Mouse (Mus musculus): ENCODE results near the gene Klk10.

Gene Klk10

GRCm38 (mm10) chr7:43780746-43781145, at the start of gene Klk10:
TSS of gene Klk10 (plus strand) at chr7:43781035.
- no peak for DNase-seq (ENCODE audit: low spot score in 2 of 2)

- no peak for DNase-seq (ENCODE audit: low spot score in 2 of 2)
Measured at GRCm38 (mm10) chr7:43747788-43748187, 33.0 kb upstream of the Klk10 start.

DNA sequence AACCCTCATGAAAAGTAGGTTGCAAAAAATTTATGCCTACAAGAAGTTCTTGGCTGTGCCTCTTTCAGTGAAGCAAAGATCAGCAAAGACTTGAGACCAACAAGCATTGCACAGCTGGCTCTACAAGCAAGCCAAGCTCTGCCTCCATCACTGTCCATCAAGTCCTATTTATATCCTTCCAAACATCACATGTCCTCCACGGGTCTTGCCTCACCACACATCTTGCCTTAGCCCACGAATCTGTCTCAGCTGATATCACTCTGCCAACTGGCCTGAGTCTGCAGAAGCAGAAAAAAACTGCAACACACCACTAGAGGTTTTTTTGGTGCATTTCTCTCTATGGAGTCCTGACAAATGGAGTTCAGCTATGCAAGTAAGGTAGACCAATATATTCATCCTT, 28.0 kb upstream of the Klk10 start:
- DNase-seq (ENCODE audit: low spot score in 2 of 2) = no peak

- DNase-seq (ENCODE audit: low spot score in 2 of 2) = no peak
Measured at GRCm38 (mm10) chr7:43766484-43766883, 14.4 kb upstream of the Klk10 start.

DNA sequence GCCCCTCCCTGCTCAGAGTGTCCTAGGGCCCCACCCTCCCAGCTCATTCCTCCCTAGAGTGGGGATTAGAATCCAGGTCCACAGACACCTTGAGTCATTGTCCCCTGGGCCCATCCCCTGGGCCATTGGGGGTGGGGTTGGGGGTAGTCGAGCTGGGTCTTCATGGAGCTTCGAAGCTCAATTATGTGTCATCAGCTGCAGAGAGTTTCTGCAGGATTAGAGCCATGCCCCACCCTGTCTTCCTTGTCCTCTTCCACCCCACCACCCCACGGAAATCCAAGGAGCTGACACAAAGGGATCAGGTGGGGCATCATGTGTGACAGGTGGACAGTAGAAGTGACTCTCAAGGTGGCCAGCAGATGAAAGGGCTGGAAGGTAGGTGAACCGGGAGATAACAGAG, 12.2 kb upstream of the Klk10 start, which contains the start of gene Klk12:
Gene Klk12, plus strand, starts transcription at position 301 of the 400 bp plus-strand sequence.
- DNase-seq (ENCODE audit: low spot score in 2 of 2) = no peak

DNA sequence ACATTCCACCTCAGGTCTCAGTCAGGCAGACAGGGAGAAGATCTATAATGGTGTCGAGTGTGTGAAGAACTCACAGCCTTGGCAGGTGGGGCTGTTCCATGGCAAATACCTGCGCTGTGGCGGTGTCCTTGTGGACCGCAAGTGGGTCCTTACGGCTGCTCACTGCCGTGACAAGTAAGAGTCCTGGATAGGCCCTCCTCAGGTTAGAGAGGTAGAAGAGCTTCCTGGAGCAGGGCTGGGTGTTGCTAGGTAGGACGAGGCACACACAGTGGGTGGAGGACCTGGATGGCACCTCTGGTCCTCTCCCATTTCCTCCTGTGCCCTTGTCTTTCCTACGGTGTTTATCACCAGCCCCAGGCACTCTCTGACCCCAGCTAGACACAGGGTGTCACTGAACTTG, 11.2 kb upstream of the Klk10 start:
- DNase-seq (ENCODE audit: low spot score in 2 of 2) = no peak

- peak in 1 of 2 experiments; percentile 11 for DNase-seq (ENCODE audit: low spot score in 2 of 2)
Measured at GRCm38 (mm10) chr7:43770701-43771100, 10.1 kb upstream of the Klk10 start.

- no peak for DNase-seq (ENCODE audit: low spot score in 2 of 2)
Measured at GRCm38 (mm10) chr7:43771916-43772315, 8.9 kb upstream of the Klk10 start.

GRCm38 (mm10) chr7:43772901-43773300, 7.9 kb upstream of the Klk10 start:
- DNase-seq (ENCODE audit: low spot score in 2 of 2) = peak in 1 of 2 experiments; percentile 13

DNA sequence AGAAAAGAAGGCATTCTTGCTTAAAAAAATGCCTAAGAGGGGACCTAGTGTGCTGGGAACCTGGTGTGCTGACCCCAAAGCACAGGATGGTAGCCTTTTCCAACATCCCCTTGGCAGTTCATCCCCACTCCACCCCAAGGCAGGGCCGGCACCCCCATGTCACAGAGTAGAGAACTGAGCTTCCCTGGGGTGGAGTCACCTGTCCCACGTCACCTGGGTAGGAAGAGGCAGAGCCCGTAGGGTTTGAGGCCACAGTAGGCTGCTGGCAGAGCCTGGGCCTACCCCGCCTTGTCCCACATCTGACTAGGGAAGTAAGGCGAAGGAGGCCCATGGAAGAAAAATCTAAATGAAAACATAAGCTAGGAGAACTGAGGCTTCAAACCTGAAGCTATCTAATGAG, 6.5 kb upstream of the Klk10 start, which contains the start of gene Klk11:
Gene Klk11, plus strand, starts transcription at position 241 of the 400 bp plus-strand sequence.
- no peak for DNase-seq (ENCODE audit: low spot score in 2 of 2)

DNA sequence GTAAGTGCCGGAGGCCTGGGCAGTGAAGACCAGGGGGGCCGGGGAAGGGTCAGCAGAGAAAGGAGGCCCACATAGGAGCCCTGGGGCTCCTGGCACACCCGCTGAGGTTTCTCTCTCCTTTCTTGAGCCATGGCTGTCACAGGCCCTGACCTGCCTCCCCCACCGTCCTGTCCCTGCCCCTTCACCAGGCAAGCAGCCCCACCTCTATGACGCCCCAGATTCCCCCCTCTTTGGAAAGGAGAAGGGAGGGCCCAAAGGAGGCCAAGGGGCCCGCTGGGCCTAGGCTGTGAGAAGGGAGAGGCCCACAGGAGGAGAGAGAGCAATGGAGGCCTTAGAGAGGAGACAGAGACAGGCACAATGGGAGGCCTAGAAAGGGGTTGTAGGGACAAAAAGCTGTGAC, 6.0 kb upstream of the Klk10 start:
- DNase-seq (ENCODE audit: low spot score in 2 of 2) = no peak

- DNase-seq (ENCODE audit: low spot score in 2 of 2) = no peak
Measured at GRCm38 (mm10) chr7:43775311-43776057, 5.4 kb upstream of the Klk10 start.

DNA sequence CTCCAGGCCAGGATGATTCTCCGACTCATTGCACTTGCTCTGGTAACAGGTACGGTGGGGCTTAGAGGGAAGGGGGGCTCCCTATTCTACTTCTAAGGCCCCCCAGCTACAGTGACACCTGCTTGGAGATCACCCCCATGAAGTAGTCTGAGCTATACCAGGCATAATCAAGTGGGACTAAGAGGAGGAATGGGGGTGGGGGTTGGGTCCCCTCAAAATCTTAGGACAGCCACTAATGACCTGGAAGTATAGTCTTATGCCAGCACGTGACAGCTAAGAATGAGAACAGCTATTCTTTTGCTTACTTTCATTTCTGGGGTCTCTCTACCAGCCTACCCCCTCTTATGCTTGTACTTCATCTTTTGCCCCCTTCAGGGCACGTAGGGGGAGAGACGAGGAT, 4.3 kb upstream of the Klk10 start:
- no peak for DNase-seq (ENCODE audit: low spot score in 2 of 2)

- DNase-seq (ENCODE audit: low spot score in 2 of 2) = no peak
Measured at GRCm38 (mm10) chr7:43777423-43777822, 3.4 kb upstream of the Klk10 start.

DNA sequence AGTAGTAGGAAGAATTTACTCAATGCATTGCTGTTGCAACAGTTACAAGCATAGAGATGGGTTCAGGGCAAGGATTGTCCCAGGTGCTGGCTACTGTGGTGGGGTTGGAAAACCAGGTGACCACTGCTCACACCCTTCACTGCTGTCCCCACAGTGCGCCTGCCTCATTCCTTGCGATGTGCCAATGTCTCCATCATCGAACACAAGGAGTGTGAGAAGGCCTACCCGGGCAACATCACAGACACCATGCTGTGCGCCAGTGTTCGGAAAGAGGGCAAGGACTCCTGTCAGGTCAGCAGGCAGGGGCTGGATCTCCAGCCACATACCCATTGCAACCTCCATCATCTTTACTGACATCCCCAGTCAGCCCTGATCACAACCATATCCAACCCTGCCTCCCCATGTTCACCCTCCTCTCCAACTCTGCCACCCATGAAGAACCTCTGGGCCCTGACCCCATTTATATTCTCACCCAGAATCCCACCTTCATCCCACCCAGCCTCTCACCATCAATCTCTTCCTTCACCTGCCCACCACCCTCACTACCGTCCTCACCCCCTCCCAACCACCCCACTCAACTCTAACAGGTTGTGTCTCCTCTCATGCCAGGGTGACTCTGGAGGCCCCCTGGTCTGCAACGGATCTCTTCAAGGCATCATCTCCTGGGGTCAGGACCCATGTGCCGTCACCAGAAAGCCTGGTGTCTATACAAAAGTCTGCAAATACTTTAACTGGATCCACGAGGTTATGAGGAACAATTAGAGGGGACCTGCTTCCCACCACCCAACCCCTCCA, 2.5 kb upstream of the Klk10 start:
- DNase-seq (ENCODE audit: low spot score in 2 of 2) = peak in 1 of 2 experiments; percentile 0

- DNase-seq (ENCODE audit: low spot score in 2 of 2) = peak in 1 of 2 experiments; percentile 1
Measured at GRCm38 (mm10) chr7:43780241-43780640, 594 bp upstream of the Klk10 start.

- DNase-seq (ENCODE audit: low spot score in 2 of 2) = peak in 1 of 2 experiments; percentile 17
Measured at GRCm38 (mm10) chr7:43781541-43781940, 706 bp downstream of the Klk10 start.

- peak; percentile 62 to 80 for DNase-seq (ENCODE audit: low spot score in 2 of 2)
Measured at GRCm38 (mm10) chr7:43782275-43783265, 1.7 kb downstream of the Klk10 start.

DNA sequence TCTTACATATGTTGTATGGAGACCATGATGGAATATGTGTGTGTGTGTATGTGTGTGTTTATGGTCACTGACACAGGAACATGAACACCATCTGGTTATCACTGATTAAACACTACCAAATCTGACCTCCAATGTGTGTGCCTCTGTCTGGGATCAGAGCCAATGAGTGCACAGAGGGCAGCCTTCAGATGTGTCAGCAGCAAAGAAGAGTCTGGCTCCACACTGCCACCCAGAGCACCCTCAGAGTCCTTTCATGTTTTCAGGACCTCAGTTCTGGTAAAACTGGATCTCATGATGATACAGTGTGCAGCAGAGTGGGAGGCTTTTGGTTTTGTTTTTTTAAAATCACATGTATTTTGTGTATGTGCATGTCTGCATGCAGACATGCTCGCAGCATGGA, 4.5 kb downstream of the Klk10 start:
- DNase-seq (ENCODE audit: low spot score in 2 of 2) = no peak

DNA sequence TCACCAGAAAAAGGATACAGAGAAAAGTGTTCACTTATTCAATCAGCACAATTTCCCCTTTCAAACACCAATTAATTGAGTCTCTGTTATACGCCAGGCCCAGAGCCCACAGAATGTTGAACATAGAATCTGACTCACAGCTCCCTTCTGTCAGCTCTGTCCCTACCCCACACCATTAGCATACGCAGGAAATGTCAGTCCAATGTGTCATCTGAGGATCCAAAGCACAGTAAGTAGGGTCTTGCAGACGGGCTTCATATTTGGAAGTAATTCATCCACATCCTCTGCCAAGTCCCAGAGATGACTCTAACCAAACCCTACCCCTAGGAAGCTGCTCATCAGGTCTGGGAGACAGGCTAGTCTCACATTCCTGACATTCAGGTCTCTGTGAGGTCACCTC, 7.3 kb downstream of the Klk10 start:
- DNase-seq (ENCODE audit: low spot score in 2 of 2) = no peak

GRCm38 (mm10) chr7:43789295-43789694, 8.5 kb downstream of the Klk10 start:
- DNase-seq (ENCODE audit: low spot score in 2 of 2) = no peak

- DNase-seq (ENCODE audit: low spot score in 2 of 2) = no peak
Measured at GRCm38 (mm10) chr7:43791591-43791990, 10.8 kb downstream of the Klk10 start, which contains the start of gene Klk9. TSS of gene Klk9 (plus strand) at chr7:43791891.

Data from cerebellum, postnatal 4 days (tissue).